Mouse (Mus musculus) retina, adult 2 months (tissue): ENCODE data around the gene Slain2.
"Not testable (repeated sequence)": the region's sequence is repeated elsewhere in the genome, so short reads cannot be mapped to it uniquely, and the experiment has no call there.

Experiments
- DNase-seq: peaks from one replicate; pipeline ENCODE4 v3.0.0-alpha.2; 2012; ENCODE audit warnings: low read depth, low spot score

The Slain2 gene

GRCm38 (mm10) chr5:72948136-72948535 is 34.0 kb downstream of the Slain2 start:
- DNase-seq, result no peak

- no peak for DNase-seq
Observed at GRCm38 (mm10) chr5:72950252-72950651, 36.1 kb downstream of the Slain2 start.

GRCm38 (mm10) chr5:72953996-72954604 is 40.0 kb downstream of the Slain2 start:
- DNase-seq, result no peak

- no peak for DNase-seq
Observed at GRCm38 (mm10) chr5:72957281-72957680, 43.2 kb downstream of the Slain2 start.

GRCm38 (mm10) chr5:72960096-72960495 is 46.0 kb downstream of the Slain2 start:
- DNase-seq, result no peak

GRCm38 (mm10) chr5:72965706-72966105 is 51.6 kb downstream of the Slain2 start:
- DNase-seq, result no peak

- no peak for DNase-seq
Observed at GRCm38 (mm10) chr5:72972435-72972834, 58.3 kb downstream of the Slain2 start.

- no peak for DNase-seq
Observed at GRCm38 (mm10) chr5:72972934-72973333, 58.8 kb downstream of the Slain2 start.

GRCm38 (mm10) chr5:72974602-72975001 is 60.5 kb downstream of the Slain2 start, which contains the start of gene Gm10135:
Gene Gm10135, minus strand, starts transcription at chr5:72974702.
- no peak for DNase-seq

GRCm38 (mm10) chr5:72975996-72976395 is 61.9 kb downstream of the Slain2 start:
- no peak for DNase-seq

GRCm38 (mm10) chr5:72976539-72976938 is 62.4 kb downstream of the Slain2 start:
- DNase-seq, result no peak

GRCm38 (mm10) chr5:72984091-72984490 is 70.0 kb downstream of the Slain2 start:
- DNase-seq, result peak; percentile 22

GRCm38 (mm10) chr5:72987786-72988185 is 73.7 kb downstream of the Slain2 start:
- no peak for DNase-seq

- DNase-seq, result no peak
Observed at GRCm38 (mm10) chr5:72989756-72990155, 75.7 kb downstream of the Slain2 start.

GRCm38 (mm10) chr5:72992474-72992873 is 78.4 kb downstream of the Slain2 start:
- DNase-seq, result no peak

GRCm38 (mm10) chr5:72994424-72994823 is 80.3 kb downstream of the Slain2 start:
- no peak for DNase-seq

- no peak for DNase-seq
Observed at GRCm38 (mm10) chr5:72994928-72995327, 80.8 kb downstream of the Slain2 start.

- DNase-seq, result no peak
Observed at GRCm38 (mm10) chr5:72995379-72995778, 81.3 kb downstream of the Slain2 start.

- DNase-seq, result not testable (repeated sequence)
Observed at GRCm38 (mm10) chr5:72998546-72998945, 84.4 kb downstream of the Slain2 start.

- DNase-seq, result no peak
Observed at GRCm38 (mm10) chr5:73004046-73004445, 89.9 kb downstream of the Slain2 start.

GRCm38 (mm10) chr5:73006784-73007581 is 92.9 kb downstream of the Slain2 start, which contains the start of gene Slc10a4:
Gene Slc10a4, plus strand, starts transcription at chr5:73006883.
- no peak for DNase-seq

- DNase-seq, result no peak
Observed at GRCm38 (mm10) chr5:73007582-73007959, 93.5 kb downstream of the Slain2 start.

GRCm38 (mm10) chr5:73008230-73008629 is 94.1 kb downstream of the Slain2 start:
- DNase-seq, result not testable (repeated sequence)
